In the genomic region with DNA sequence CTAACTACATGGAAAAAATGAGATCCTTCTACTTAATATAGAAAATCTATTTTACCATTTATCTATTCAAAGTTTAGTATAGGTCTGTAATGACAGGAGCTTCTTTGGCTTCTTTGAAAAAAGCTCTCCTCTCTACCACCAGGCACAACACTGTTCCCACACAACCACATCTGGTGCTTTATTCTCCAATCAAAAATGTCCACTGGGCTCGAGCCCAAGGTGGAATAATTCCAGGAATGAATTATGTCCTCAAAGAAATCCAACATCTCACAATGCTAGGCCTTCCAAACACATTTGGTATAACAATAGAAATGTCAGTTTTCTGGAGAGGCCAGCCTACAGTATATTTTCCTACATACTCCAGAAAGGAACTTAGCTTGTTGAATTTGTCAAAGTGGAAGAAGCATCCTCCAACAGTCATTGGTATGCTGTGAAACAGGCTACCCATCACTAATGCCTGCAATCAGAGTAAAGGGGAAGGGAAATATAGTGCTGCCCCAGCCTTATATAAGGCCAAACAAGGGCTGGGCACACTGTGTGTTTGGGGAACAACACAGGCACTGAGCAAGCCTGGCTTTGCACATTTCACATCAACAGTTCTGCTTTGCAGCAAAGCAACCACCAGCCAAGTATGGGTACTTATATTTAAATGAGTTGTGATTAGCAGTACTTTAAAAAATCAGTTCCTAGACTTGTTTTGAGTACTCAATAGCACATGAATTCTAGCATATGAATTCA, we compare ENCODE assay signal across 21 mouse cellular contexts.
DNase-seq lines count a peak whose midpoint lies in the region; ATAC-seq and TF ChIP-seq lines count a peak whose summit lies in the region.
"Had no signal": no experiment of that assay in that cellular context is flagged by ENCODE, and none has a peak within 500 bp of the region (broad histone marks: within the 10 kb centered on the region; RNA-seq: fewer than 3 reads in every experiment).

No protein-coding gene starts in this region.

- no peak overlapping the region for H3K4me2 ChIP-seq in forebrain, embryonic 16.5 days (ENCODE audit: low read length)
- H3K4me2 ChIP-seq in forebrain, embryonic 14.5 days (ENCODE audit: low read length) = no peak overlapping the region
- H3K4me2 ChIP-seq: embryonic facial prominence, embryonic 13.5 days; hindbrain, embryonic 13.5 days; kidney, embryonic 15.5 days; limb, embryonic 12.5 days; lung, embryonic 15.5 days; midbrain, embryonic 11.5 days had no signal

- no peak overlapping the region for H3K9ac ChIP-seq in forebrain, embryonic 16.5 days (replicated peaks; ENCODE audit: low read depth, low read length)
- no peak overlapping the region for H3K9ac ChIP-seq in forebrain, embryonic 14.5 days (ENCODE audit: low read length)
- H3K9ac ChIP-seq: embryonic facial prominence, embryonic 13.5 days; hindbrain, embryonic 13.5 days; kidney, embryonic 15.5 days; limb, embryonic 12.5 days; liver, embryonic 14.5 days; lung, embryonic 15.5 days had no signal

- intact Hi-C loops in left cerebral cortex, postnatal 25 days (cut with DNase I) = no loop called here

- TF ChIP-seq CTCF in cerebellum, adult 2 months (IDR thresholded peaks at IDR 0.05; ENCODE audit: borderline replicate concordance, insufficient read depth, low read depth, low read length) = no peak

- peak; percentile 55; the same call in 1 of the 2 replicates for ATAC-seq in forebrain, embryonic 16.5 days
- ATAC-seq in forebrain, embryonic 14.5 days = no peak

- no peak overlapping the region for H3K4me3 ChIP-seq in forebrain, embryonic 16.5 days (replicated peaks; ENCODE audit: low read length)
- H3K4me3 ChIP-seq in forebrain, embryonic 14.5 days (ENCODE audit: low read depth, low read length) = no peak overlapping the region
- no peak overlapping the region for H3K4me3 ChIP-seq in cerebellum, adult 2 months (replicated peaks; ENCODE audit: insufficient read depth, low read depth, low read length)
- H3K4me3 ChIP-seq: embryonic facial prominence, embryonic 13.5 days; hindbrain, embryonic 13.5 days; kidney, embryonic 15.5 days; limb, embryonic 12.5 days; lung, embryonic 15.5 days had no signal

- no peak for DNase-seq in forebrain, embryonic 14.5 days (ENCODE audit: low spot score)
- peak; percentile 38 for DNase-seq in right cerebral cortex, adult 18-20 months
- no peak for DNase-seq in right cerebral cortex, postnatal 14 days
- DNase-seq in left cerebral cortex, postnatal 25 days (ENCODE audit: low spot score in 2 of 2) = peak; percentile 16 to 84
- DNase-seq in telencephalon, adult 2 months (ENCODE audit: low read depth, low spot score) = peak; percentile 43
- no peak for DNase-seq in liver
- no peak for DNase-seq in cerebellum, adult 2 months
- DNase-seq: adrenal gland, postnatal 25 days; cerebellum, adult 11-12 months; gastrocnemius, postnatal 25 days; retina, postnatal 1 day; thymus, postnatal 14 days had no signal

- no peak overlapping the region for H3K27ac ChIP-seq in forebrain, embryonic 16.5 days (ENCODE audit: low read length)
- no peak overlapping the region for H3K27ac ChIP-seq in forebrain, embryonic 14.5 days (ENCODE audit: low read depth, low read length)
- H3K27ac ChIP-seq in cerebellum, adult 2 months (ENCODE audit: insufficient read depth, low read length) = no peak overlapping the region
- H3K27ac ChIP-seq: embryonic facial prominence, embryonic 13.5 days; hindbrain, embryonic 13.5 days; kidney, embryonic 15.5 days; limb, embryonic 12.5 days; liver, embryonic 14.5 days; lung, embryonic 15.5 days had no signal

- no peaks in the 10 kb centered on the region for H3K4me1 ChIP-seq in forebrain, embryonic 16.5 days (replicated peaks; ENCODE audit: control insufficient read depth, insufficient read depth, low read length)
- H3K4me1 ChIP-seq in forebrain, embryonic 14.5 days (ENCODE audit: control insufficient read depth, insufficient read depth, low read length) = no peaks in the 10 kb centered on the region
- no peaks in the 10 kb centered on the region for H3K4me1 ChIP-seq in cerebellum, adult 2 months (ENCODE audit: control insufficient read depth, insufficient read depth, low read length)
- H3K4me1 ChIP-seq: embryonic facial prominence, embryonic 13.5 days; hindbrain, embryonic 13.5 days; kidney, embryonic 15.5 days; limb, embryonic 12.5 days; lung, embryonic 15.5 days had no signal

- H3K36me3 ChIP-seq in forebrain, embryonic 16.5 days (ENCODE audit: control insufficient read depth, insufficient read depth) = no peaks in the 10 kb centered on the region
- no peaks in the 10 kb centered on the region for H3K36me3 ChIP-seq in forebrain, embryonic 14.5 days (ENCODE audit: control insufficient read depth, insufficient read depth, low read length)
- H3K36me3 ChIP-seq: embryonic facial prominence, embryonic 13.5 days; hindbrain, embryonic 13.5 days; kidney, embryonic 15.5 days; limb, embryonic 12.5 days; lung, embryonic 15.5 days had no signal

- no peak for TF ChIP-seq POLR2A in cerebellum, adult 2 months (IDR thresholded peaks at IDR 0.05; ENCODE audit: borderline replicate concordance, insufficient read depth, low read length)

- 38% methylated on average over 1 of the region's 1 CpGs for WGBS in forebrain, embryonic 16.5 days
- WGBS in forebrain, embryonic 14.5 days = 46% methylated on average over 1 of the region's 1 CpGs
- WGBS in cerebellum, adult 2 months = 4% methylated on average over 1 of the region's 1 CpGs

- H3K9me3 ChIP-seq in forebrain, embryonic 16.5 days (ENCODE audit: control insufficient read depth, low read length) = no peaks in the 10 kb centered on the region
- no peaks in the 10 kb centered on the region for H3K9me3 ChIP-seq in forebrain, embryonic 14.5 days (replicated peaks; ENCODE audit: control insufficient read depth, low read length)
- H3K9me3 ChIP-seq: embryonic facial prominence, embryonic 13.5 days; hindbrain, embryonic 13.5 days; kidney, embryonic 15.5 days; limb, embryonic 12.5 days; lung, embryonic 15.5 days had no signal

- H3K27me3 ChIP-seq in forebrain, embryonic 16.5 days (replicated peaks; ENCODE audit: control insufficient read depth, insufficient read depth, low read length) = no peaks in the 10 kb centered on the region
- no peaks in the 10 kb centered on the region for H3K27me3 ChIP-seq in forebrain, embryonic 14.5 days (replicated peaks; ENCODE audit: control insufficient read depth, insufficient read depth, low read length)
- H3K27me3 ChIP-seq in cerebellum, adult 2 months (ENCODE audit: control insufficient read depth, insufficient read depth, low read length) = no peaks in the 10 kb centered on the region
- H3K27me3 ChIP-seq: CH12.LX; embryonic facial prominence, embryonic 13.5 days; hindbrain, embryonic 13.5 days; kidney, embryonic 15.5 days; limb, embryonic 12.5 days; lung, embryonic 15.5 days had no signal

Comparison
In these comparisons a context has a peak if more than half of its experiments do, and no peak if none do; other contexts are left out.
1. DNase-seq: peak in right cerebral cortex, adult 18-20 months (single experiment), left cerebral cortex, postnatal 25 days (2 of 2) and telencephalon, adult 2 months (single experiment); none in forebrain, embryonic 14.5 days (single experiment), right cerebral cortex, postnatal 14 days (single experiment), liver (single experiment) and cerebellum, adult 2 months (0 of 2).